Mouse (Mus musculus) lung, postnatal 14 days (tissue): Measurements from ENCODE around the gene BC017158.
"Not testable (repeated sequence)": the region's sequence is repeated elsewhere in the genome, so short reads cannot be mapped to it uniquely, and the experiment has no call there.

Experiments
- DNase-seq: peaks from one replicate; pipeline ENCODE4 v3.0.0; 2021

The BC017158 gene

DNA sequence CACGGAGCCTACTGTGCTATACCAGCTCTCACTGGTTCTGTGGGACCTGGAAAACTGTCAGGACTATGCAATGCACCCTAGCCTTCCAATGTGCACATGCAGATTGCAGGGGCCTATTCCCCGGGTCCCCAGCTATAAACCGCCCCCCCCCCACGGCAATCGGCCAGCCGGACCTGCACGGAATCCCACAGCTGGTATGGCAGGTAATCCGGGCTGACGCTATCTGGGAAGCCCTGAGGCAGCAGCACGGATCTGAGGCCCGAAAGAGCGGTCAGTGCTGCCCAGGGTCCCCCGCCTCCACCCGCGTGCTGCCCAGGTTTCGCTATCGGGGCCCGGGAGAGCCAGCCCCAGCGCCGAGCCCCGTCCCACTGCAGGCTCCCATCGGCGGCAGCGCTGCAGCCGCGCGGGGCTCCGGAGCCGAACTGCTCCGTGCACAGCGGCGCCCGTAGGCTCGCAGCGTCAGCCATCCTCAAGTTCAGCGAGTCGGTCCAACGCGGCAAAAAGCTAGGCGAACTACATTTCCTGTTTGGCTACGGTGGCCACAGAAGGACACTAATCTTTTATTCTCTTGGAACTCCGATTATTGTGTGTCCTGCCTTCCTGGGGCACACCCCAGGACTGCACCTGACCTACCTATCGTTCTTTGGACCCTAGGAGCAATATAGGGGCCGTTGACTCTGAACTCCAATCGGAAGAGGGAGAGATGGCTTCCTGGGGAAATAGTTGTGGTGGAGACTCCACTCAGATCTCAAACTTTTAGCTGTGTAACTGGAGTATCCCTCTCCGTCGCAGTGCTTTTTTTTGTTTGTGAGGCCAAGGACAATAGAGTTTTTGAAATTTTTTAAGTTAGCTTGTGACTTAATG lies at the start of gene BC017158:
BC017158 (minus strand) TSS at position 554 of the 864 bp plus-strand sequence.
- DNase-seq = peak; percentile 76

DNA sequence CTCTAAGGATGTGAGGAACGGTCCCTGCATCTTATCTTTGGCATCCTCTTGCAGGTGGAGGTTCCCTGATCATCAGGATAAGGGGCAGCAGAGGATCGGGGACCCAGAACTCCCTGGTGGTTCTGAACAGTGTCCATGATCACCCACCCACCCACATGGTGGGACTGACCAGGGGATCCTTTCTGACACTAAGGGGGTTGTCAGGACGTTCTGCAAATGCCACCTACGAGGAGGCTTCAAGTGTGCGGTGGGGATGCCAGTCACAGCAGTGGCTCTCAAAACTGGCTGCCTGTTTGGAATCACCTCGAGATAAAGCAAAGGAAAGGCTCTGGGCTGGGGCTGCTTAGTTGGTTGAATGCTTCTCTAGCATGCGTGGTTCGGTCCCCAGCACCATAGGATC lies 49.0 kb upstream of the BC017158 start:
- no peak for DNase-seq

DNA sequence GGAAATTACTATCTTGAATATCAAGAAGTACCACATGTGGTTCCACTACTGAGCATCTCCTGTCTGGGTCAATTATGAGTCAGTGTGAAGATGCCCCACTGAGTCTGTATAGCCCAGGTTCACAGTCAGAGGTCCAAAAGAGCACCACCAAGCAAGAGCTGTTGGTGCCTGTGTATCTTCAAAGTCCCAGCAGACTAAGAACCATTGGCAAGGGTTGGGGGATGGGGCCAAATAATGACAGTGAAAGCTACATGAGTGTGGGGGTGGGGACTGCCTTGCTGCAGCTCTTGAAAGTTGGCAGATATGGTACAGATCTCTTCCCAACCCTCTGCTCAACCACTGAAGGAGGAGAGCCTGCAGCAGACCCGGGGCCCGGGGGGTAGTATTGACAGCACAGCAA lies 48.6 kb upstream of the BC017158 start:
- DNase-seq = no peak

DNA sequence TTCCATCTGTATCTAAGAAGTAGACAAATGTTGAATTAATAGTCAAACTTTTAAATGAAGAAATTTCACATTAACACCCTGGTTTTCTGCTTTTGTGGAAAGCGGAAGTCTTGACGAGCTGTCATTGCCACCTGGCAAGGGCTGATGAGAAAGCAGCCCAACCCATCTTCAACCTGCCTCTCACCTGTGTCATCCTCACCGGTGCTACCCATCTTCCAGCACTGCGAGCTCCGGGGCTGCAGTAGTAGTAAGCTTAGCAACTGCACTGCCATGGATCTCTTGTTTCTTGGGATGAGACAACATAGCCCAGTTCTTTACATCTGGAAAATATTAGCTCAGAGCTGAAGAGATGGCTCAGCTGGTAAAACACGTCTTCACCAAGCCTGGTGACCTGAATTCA lies 47.7 kb upstream of the BC017158 start:
- no peak for DNase-seq

DNA sequence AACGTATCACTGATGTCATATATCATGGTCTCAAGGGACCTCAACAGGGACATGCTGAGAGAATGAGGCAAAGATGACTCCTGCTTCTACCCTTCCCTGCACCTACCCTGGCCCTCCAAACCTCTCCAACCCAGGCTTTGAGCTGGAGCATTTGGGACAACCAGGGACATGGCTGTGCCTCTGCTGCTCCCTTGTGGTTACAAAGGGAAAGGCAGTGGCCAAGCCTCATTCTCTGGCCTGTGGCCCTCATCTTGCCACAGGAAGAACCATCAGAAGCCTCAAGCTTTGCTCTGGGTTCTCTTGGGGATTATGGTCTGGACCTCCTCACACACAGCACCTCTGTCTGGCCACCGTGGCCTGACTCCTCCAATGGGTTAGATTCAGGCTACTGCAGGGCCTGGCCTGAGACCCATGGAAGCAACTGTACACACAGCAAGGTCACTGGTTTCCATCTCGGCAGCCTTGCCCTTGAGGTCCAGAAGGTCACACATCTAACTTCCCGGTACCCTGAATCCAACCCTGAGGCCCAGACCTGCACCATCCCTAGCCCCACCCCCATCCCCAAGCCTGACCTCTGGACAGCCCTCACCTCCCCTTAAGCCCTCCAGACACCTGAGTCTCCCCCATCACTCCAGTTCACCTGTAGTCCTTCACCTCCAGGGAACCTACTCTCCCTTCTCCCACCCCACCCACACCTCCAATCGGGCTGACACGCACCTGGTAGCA lies 47.1 kb upstream of the BC017158 start:
- peak; percentile 84 for DNase-seq

DNA sequence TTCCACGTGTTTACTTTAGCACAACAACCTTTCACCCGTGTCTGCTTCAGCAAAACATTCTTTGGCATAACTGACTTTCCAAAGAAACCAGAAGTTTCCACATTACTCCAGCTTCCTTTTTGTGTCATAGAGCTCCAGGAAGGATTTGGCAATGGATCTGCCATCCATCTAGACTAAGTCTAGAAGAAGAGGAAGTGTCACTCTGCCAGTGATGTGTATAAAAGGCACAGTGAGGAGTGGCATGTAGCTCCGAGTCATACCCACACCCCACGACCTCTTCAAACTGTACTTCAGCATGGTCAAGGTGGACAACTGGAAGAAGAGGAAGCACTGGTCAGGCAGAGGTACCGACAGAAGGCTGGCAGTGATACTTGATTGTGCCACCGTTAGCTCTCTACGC lies 46.5 kb upstream of the BC017158 start:
- DNase-seq = no peak

DNA sequence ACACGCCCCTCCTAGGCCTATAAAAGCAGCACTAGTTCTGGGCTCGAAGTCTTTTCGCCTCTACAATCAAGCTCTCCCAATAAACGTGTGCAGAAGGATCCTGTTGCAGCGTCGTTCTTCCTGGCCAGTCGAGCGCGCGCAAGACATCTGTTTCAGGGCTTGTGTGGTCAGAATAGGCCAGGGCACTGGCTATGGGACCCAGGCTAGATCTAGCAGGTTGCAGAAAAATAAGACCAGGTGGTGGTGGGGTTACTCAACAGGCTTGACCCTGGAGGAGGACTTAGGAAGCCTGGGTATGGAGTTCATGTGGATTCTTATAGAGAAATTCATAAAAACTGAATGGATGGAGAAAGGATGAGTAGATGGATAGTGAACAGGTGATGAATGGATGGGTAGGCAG lies 44.7 kb upstream of the BC017158 start:
- DNase-seq = not testable (repeated sequence)

DNA sequence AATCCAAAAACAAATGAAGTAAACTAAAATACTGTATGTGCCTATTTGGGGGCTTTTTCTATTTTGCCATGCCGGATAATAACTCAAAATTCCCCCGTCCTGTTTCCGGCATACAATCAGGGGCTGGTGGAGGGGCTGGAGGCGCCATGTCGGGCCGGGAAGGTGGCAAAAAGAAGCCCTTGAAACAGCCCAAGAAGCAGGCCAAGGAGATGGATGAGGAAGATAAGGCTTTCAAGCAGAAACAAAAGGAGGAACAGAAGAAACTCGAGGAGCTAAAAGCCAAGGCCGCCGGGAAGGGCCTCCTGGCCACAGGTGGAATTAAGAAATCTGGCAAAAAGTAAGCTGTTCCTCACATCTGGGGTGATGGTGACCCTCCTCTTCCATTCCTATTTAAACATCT lies 42.4 kb upstream of the BC017158 start:
- not testable (repeated sequence) for DNase-seq

DNA sequence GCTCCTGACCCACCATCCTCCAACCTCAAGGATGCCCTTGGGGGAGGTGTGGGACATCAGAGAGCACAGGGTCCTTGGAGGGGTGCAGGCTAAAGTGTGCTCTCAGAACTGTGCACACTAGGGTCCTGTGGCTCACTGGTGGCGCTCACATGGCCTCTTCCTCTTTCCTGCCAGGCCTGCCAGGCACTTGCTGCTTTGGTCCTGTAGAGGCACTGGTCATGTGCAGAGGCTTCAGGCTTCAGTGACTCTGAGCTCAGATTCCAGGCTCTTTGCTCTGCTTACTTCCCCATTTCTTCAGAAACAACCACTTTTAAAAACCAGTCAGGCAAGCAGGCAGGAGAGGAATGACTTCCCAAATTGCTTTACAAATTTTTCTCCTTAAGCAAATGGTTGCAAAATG lies 34.9 kb upstream of the BC017158 start:
- DNase-seq = no peak

DNA sequence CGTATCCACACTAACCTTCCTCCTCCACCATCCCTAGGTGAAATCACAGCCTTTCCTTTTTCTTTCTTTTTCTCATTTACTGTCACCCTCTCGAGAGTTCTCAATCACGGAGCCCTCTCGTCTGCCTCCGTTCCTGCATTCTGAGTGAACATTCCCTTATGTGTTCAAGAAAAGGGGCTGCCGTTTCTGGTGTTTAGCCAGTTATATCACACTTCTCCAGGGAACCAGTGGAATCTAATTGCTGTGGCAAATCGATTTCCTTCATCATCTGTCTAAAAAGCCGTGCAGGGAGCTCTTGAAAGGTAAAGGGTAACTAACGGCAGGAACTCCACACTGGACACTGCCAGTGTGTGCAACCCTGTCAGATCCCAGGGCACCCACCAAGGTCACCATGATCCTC lies 33.0 kb upstream of the BC017158 start:
- no peak for DNase-seq

DNA sequence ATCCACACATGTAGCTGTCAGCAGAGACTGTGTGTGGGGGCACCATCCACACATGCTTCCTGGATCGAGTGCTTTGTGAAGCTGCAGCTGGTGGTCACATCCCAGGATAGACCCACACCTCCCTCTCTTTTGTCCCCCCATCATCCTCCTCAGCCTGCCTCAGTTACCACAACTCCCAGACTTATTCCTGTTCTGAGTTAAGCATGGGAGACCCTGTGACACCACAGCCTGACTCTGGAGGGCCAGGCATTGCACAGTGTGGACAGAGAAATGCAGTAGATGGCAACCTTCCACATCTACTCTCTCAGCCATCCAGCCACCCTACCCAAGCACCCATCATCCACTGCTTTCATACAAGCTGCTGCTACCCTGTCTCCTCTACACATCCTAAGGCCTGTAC lies 27.0 kb upstream of the BC017158 start:
- no peak for DNase-seq

DNA sequence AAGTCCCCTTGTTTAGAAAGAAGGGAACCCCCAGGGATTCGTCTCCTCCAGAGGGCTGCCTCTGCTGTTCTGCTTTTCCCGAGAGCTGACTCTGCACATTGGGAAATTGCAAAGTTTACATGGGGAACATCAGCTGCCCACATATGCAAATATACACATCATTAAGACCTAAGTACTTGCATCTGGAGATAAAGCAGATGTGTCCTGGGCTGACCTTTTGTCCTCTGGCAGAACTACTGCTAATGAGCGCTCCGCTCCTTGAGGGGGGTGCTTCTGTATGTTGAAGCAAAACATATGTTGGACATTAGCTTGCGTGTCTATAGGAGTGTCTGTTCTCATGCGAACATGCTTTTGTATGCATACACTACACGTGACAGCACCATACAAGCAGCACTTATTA lies 23.3 kb upstream of the BC017158 start:
- no peak for DNase-seq

DNA sequence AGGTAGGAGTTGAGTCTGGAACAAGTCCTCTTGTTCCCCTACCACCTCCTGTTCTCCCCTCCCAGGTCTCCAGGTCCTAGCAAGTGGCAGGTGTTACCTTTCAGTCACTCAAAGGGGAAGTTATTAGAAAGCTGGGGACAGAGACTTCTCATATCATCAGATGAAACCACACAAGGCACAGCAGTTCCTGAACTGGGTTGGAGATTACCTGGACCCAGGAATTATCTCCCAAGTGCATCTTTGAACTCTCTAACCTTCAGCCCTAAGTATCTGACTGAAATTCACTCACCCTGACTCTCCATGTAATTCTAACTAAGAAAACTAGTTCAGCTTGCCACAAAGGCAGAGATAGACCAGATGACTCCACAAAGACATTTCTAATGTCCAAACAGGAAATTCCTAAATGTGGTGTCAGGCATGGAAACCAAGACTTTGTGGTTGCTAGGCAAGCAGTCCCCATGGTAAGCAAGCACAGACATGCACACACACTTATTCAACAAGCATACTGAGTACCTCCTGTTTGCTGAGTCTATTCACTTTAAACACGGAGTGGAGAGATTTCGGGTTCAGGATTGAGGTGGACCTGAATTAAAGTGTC lies 22.3 kb upstream of the BC017158 start:
- no peak for DNase-seq

DNA sequence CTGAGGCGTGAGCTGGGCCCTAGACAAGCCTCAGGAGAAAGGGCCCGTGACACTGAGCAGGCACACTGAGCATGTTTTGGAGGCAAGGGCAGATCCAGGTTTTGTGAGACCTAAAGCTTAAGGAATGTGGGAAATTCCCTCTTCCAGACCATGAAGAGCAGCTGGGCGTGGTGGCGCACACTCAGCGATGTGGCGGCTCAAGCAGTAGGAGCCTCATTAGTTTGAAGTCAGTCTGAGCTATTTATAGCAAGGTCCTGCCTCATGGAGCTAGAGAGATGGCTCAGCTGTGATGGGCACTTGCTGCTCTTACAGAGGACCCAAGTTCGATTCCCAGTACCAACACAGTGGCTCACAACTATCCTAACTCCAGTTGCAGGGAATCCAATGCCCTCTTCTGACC lies 21.2 kb upstream of the BC017158 start:
- no peak for DNase-seq

DNA sequence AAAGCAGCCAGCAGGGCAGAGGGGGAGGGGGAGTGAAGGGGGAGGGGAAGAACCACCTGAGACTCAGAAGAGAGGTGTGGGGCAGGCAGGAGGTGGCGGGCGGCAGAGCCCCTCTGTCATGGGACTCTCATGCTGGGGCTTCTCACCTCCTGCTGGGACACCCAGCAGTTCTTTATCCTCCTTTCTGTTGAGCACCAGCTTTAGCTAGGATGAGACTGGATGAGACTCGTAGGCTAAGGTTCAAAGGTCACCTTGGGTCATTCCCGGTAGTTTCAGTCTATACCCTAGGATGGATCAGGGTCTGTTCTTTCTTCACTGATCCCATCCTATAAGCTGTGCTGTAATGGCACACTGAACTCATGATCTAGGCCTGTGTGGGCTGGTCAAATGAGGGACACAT lies 19.0 kb upstream of the BC017158 start:
- DNase-seq = no peak

DNA sequence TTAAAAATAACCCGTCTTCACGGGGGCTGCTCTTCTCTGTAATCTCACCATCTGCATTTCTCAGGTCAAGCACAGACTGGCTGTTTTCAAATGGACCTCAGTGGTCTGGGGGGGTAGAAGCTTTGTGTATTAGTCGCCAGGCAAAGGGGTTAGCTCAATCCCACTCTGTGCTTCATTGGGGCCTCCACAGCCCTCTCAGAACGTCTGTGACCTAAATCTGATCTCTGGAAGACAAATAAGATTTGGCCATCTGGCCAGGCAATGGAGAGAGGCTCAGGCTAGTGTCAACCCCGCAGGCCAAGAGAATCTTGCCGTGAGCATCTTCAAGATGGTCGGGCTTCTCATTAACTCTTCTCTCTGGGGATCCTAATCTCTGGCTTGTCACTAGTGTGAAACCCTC lies 16.5 kb upstream of the BC017158 start:
- no peak for DNase-seq

DNA sequence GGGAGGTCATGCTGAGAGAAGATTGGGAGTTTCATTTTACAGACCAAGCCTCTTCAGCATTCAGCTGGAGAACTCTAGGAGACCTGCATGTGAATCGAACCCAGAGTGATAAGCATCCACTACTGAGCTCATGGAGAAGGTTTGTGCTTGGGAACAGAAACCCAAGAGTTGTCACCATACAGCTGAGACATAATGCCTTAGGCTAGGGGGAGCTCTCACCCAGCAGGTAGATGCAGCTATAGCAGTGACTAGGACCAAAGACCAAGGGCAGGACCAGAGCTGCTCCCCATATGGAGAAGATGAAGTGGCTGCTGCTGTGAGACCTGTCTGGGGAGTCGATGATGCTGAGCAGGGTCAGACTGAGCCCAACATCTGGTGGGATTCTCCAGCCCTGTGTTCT lies 15.6 kb upstream of the BC017158 start:
- DNase-seq = no peak

DNA sequence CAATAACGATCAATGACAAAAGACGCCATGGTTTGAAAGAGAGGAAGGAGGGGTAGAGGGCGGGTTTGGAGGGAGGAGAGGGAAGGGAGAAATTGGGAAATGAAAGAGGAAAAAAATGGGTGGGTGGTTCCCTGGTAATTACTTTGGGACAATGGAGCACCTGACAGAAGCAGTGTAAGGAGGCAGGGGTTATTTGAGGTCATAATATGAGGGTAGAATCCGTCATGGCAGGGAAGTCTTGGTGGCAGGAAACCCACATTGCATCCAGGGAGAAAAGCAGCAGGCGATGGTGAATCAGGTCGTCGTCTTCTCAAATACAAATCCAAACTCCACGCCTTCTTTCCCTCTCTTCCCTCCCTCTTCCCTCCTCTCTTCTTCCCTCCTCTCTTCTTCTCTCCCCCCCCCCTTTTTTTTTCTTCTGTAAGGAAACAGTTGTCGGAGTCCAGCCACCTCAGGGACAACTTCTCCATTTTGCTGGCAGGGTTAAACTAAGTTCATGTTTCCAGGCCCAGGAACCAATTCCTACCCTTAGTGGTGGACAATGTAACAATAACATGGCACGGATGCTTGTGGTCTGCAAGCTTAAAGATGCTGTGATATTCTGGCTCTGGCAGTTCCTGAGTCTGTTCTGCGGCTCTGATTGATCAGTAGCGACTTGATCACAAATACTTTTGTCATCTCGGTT lies 14.5 kb upstream of the BC017158 start:
- no peak for DNase-seq

DNA sequence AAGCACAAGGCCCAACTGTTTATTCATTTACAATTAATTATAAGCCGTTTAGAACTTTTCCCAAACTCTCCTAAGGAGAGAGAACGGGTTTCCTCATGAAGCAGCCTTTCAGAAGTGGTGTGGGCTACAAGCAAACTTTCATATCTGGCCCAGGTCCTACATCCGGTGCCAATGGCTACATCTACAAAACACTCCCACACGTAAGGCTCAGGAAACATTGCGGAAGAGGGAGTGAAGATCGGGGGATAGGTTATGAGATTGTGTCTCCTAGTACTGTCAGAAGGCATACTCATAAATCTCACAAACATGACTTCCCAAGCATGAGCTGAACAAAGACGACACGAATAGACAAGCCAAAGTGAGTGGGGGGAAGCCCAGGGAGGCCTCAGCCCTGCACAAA lies 13.8 kb upstream of the BC017158 start:
- DNase-seq = no peak

DNA sequence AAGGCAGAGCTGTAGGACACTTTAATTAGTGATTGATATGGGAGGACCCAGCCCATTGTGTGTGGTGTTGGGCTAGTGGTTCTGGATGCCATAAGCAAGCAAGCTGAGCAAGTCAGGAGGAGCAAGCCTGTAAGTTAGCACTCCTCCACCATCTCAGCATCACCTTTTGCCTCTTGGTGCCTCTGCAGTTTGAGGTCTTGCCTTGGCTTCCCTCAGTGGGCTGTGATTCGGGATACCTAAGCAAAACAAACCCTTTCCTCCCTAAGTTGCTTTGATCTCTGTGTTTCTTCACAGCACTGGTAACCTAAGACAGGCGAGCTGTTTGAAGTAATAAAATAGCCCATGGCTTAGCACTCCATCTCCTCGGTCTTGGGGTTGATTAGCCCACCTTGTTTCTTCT lies 13.3 kb upstream of the BC017158 start:
- DNase-seq = no peak

DNA sequence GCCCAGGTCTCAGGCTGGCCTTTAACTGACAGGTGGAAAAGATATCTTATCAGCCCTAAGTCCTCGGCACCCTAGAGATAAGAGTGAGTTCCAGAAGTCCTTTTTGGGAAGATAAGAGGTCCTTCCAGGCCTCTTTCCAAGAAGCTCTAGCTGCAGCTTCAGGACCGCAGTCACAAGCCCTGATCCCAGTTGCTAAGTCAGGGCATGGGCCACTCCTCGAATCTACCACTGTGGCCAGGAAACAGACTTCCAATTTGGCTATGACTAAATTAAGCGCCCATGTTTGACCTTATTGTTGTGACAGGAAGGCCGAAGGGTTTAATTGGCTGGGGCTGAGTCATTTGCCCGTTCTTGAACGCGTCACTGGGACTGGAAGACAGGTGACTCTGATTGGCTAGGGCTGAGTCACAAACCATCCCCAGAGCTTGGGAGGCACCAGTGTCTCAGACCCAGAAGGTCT lies 12.3 kb upstream of the BC017158 start:
- DNase-seq = no peak

DNA sequence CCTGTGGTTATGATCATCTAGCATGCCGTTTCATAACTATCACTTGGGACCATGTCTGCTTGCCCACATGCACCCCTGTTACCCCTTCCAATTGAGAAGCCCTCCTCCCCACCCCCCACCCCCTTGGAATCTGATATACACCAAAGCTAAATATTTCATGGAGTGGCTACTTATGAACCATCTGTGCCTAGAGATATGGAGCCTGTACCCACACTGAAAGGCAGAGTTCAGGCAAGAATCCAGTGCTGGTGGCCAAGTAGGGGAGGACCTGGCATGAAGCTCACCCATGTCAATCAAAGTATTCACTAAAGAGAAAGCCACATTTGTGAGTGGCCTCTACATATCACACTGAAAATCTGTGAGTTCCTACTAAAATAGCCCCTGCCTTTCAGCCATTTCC lies 11.8 kb upstream of the BC017158 start:
- DNase-seq = no peak

DNA sequence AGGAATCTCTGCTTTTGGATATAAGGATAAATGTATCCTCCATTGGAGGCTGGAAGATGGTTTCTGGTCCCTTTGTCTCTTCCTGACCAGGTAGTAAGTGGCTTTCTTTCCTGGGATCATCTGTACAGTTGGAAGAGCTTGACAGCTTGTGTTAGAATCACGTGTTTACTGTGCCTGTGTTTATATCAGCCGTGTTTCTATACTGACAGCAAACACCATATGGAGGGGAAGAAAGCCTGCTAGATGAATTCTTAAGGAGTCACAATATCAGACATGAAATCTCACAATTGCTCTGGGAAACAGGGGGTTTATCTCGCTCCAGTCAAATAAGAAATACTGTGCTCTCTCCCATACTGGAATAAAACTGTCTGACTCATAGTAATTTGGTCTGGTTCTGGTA lies 11.2 kb upstream of the BC017158 start:
- DNase-seq = no peak
